Mouse (Mus musculus) midbrain, embryonic 12.5 days (tissue): Measurements from ENCODE around the gene Ap2m1. TPM values are rescaled to one million over a fixed set of nuclear protein-coding genes. Genes with fewer than 3 reads are reported as not detected.

Experiments
- ATAC-seq: fragments of 200-750 bp; cut with Nextera tagmentation; 2 replicates; pipeline ENCODE4 v1.8.0; 2017; ENCODE audit warnings: low read depth, moderate TSS enrichment, moderate library complexity; ENCODE audit not compliant: low FRiP score
- H3K27ac ChIP-seq: fragments of 300-500 bp; sonication (generic); replicated peaks from 2 replicates; pipeline ENCODE4 v1.5.1; 2016; ENCODE audit warnings: mild to moderate bottlenecking
- H3K27me3 ChIP-seq: fragments of 300-500 bp; sonication (generic); 2 replicates; pipeline ENCODE4 v1.6.1; 2016; ENCODE audit warnings: mild to moderate bottlenecking
- H3K36me3 ChIP-seq: fragments of 300-500 bp; sonication (generic); 2 replicates; pipeline ENCODE4 v1.6.1; 2016
- H3K4me1 ChIP-seq: fragments of 300-500 bp; sonication (generic); 2 replicates; pipeline ENCODE4 v1.6.1; 2016
- H3K4me2 ChIP-seq: fragments of 300-500 bp; sonication (generic); replicated peaks from 2 replicates; pipeline ENCODE4 v1.6.1; 2016; ENCODE audit warnings: mild to moderate bottlenecking, moderate library complexity
- H3K4me3 ChIP-seq: fragments of 300-500 bp; sonication (generic); 2 replicates; pipeline ENCODE4 v1.5.1; 2016; ENCODE audit warnings: mild to moderate bottlenecking
- H3K9ac ChIP-seq: fragments of 300-500 bp; sonication (generic); replicated peaks from 2 replicates; pipeline ENCODE4 v1.6.1; 2016; ENCODE audit warnings: mild to moderate bottlenecking, moderate library complexity
- H3K9me3 ChIP-seq: fragments of 300-500 bp; sonication (generic); 2 replicates; pipeline ENCODE4 v1.6.1; 2016; ENCODE audit warnings: mild to moderate bottlenecking
- WGBS: fragments of 180-500 bp; shearing (Covaris S2); methylation state at CpG from one replicate; pipeline ENCODE4 v1.1.7; 2016; 5-methylcytosine and 5-hydroxymethylcytosine counted together
- polyA plus RNA-seq: library from polyadenylated mRNA; unstranded; fragments of >200 nt; fragmentation: Nextera tagmentation; extraction: Ambion mirVana; gene quantifications from 2 replicates; pipeline ENCODE4 v1.2.1, GENCODE M21; 2016

Gene Ap2m1
- polyA plus RNA-seq, 1 experiment from 2014 or later = 914 TPM

DNA sequence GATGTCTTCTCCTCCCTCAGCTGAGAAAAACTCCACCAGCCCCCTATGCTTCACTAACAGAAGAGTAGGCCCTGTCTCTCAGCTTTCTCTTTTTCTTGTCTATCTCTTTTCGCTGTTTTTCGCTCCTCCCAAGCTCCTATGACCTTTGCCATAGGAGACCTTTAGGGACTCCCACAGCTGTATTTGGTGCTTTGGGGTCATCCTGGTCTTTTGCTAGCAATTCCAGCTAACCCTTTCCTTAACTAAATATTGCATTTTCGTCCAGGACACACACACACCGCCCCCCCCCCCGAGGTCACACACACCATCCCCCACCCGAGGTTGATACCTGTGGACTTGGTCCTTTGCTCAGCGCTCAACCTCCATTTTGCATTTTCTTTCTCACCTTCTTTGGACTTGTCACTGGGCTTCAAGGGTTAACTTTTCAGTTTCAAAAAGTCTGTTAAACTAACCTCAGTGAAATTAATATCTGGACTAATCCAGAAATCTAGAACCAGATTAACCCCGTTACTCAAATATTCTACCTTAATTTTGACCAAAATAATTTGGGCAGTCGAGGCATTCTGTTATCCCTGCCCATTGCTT is 895 bp downstream of the Ap2m1 start:
- Histone ChIP-seq H3K4me3 (peak overlapping the region; percentile 92), H3K9ac (peak overlapping the region; percentile 97), H3K4me2 (peak overlapping the region; percentile 89), H3K27me3 (no peaks in the 10 kb centered on the region), H3K27ac (no peak overlapping the region), H3K9me3 (no peaks in the 10 kb centered on the region), H3K36me3 (peaks cover 59% of the 10 kb centered on the region), H3K4me1 (peaks cover 25% of the 10 kb centered on the region)
- no peak for ATAC-seq
- 38% methylated on average over 9 of the region's 9 CpGs for WGBS

- no peak for ATAC-seq
- Histone ChIP-seq H3K36me3 (peaks cover 59% of the 10 kb centered on the region), H3K4me1 (peaks cover 25% of the 10 kb centered on the region), H3K9ac (peak overlapping the region; percentile 97), H3K4me3 (peak overlapping the region; percentile 92), H3K4me2 (peak overlapping the region; percentile 89), H3K9me3 (no peaks in the 10 kb centered on the region), H3K27ac (peak overlapping the region; percentile 22), H3K27me3 (no peaks in the 10 kb centered on the region)
- WGBS = 5% methylated on average over 5 of the region's 5 CpGs
These were observed 1.8 kb downstream of the Ap2m1 start for GRCm38 (mm10) chr16:20537071-20537471.

GRCm38 (mm10) chr16:20537601-20538320 is 2.5 kb downstream of the Ap2m1 start:
- ATAC-seq = no peak
- Histone ChIP-seq H3K27me3 (no peaks in the 10 kb centered on the region), H3K9me3 (no peaks in the 10 kb centered on the region), H3K4me3 (peak overlapping the region; percentile 92), H3K4me1 (peaks cover 25% of the 10 kb centered on the region), H3K4me2 (peak overlapping the region; percentile 89), H3K36me3 (peaks cover 59% of the 10 kb centered on the region), H3K9ac (peak overlapping the region; percentile 97), H3K27ac (peak overlapping the region; percentile 22)
- 22% methylated on average over 6 of the region's 6 CpGs for WGBS

- peaks cover 65% of the 10 kb centered on the region for H3K36me3 ChIP-seq
- WGBS = 74% methylated on average over 3 of the region's 3 CpGs
These were observed 4.4 kb downstream of the Ap2m1 start for GRCm38 (mm10) chr16:20539649-20540048.

DNA sequence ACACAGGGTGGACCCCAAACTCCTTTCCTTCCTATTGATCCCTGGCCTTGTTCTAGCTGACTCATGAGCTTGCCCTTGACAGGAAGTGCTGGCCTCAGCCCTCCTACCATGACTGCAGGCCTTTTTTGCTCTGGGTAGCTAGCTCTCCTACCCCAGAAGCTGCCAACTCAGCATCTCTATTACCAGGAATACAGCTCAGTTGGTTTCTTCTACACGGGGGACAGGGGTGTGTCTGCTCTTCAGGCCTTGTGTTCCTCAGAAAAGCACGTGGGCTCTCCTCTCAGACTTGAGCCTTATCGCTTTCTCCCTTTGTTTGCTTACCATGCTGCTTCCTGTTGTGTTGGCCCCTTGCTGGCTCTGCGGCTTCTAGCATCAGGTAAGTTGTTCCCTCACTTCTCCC is 5.2 kb downstream of the Ap2m1 start:
- Histone ChIP-seq H3K4me1 (peaks cover 25% of the 10 kb centered on the region), H3K9me3 (no peaks in the 10 kb centered on the region), H3K27ac (no peak overlapping the region), H3K4me3 (no peak overlapping the region), H3K27me3 (no peaks in the 10 kb centered on the region), H3K36me3 (peaks cover 72% of the 10 kb centered on the region), H3K4me2 (no peak overlapping the region), H3K9ac (no peak overlapping the region)
- no peak for ATAC-seq
- 88% methylated on average over 4 of the region's 4 CpGs for whole genome bisulfite sequencing

More at GRCm38 (mm10) chr16:20539649-20540048, 4.4 kb downstream of the Ap2m1 start:
- Histone ChIP-seq H3K9ac (no peak overlapping the region), H3K9me3 (no peaks in the 10 kb centered on the region), H3K27me3 (no peaks in the 10 kb centered on the region), H3K4me1 (peaks cover 25% of the 10 kb centered on the region), H3K27ac (no peak overlapping the region), H3K4me3 (no peak overlapping the region), H3K4me2 (no peak overlapping the region)
- no peak for ATAC-seq

GRCm38 (mm10) chr16:20545696-20546095 is 10.4 kb downstream of the Ap2m1 start:
- no peak overlapping the region for H3K4me3 ChIP-seq
- no peak overlapping the region for H3K27ac ChIP-seq
- no peaks in the 10 kb centered on the region for H3K9me3 ChIP-seq
- no peak for ATAC-seq
- H3K4me1 ChIP-seq = peaks cover 18% of the 10 kb centered on the region
- WGBS = 91% methylated on average over 10 of the region's 10 CpGs
- H3K4me2 ChIP-seq = no peak overlapping the region
- H3K9ac ChIP-seq = no peak overlapping the region
- H3K27me3 ChIP-seq = no peaks in the 10 kb centered on the region
- H3K36me3 ChIP-seq = peaks cover 57% of the 10 kb centered on the region

DNA sequence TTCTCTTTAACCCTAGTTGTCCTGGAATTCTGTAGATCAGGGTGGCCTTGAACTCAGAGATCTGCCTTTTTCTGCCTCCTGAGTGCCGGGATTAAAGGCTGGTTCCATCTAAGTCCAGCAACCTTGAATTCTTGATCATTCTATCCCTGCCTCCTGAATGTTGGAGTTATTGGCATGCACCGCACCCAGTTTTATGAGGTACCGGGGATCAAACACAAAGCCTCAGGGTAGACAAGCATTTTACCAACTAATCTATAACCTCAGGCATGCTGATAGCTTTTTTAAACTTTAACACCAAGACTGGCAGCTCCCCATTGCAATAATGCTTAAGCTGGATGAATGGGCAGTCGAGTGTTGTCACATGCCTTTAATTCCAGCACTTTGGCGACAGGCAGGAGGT is 12.1 kb downstream of the Ap2m1 start:
- peak overlapping the region; percentile 92 for H3K4me2 ChIP-seq
- H3K27ac ChIP-seq = no peak overlapping the region
- WGBS = 54% methylated on average over 5 of the region's 5 CpGs
- no peak for ATAC-seq
- no peaks in the 10 kb centered on the region for H3K27me3 ChIP-seq
- peaks cover 18% of the 10 kb centered on the region for H3K4me1 ChIP-seq
- H3K9ac ChIP-seq = 0 out of 2 replicates have a peak overlapping the region, but pooled peaks have one; percentile 69
- H3K36me3 ChIP-seq = peaks cover 56% of the 10 kb centered on the region
- H3K9me3 ChIP-seq = no peaks in the 10 kb centered on the region
- H3K4me3 ChIP-seq = peak overlapping the region; percentile 77; the same call in 1 of the 2 replicates

DNA sequence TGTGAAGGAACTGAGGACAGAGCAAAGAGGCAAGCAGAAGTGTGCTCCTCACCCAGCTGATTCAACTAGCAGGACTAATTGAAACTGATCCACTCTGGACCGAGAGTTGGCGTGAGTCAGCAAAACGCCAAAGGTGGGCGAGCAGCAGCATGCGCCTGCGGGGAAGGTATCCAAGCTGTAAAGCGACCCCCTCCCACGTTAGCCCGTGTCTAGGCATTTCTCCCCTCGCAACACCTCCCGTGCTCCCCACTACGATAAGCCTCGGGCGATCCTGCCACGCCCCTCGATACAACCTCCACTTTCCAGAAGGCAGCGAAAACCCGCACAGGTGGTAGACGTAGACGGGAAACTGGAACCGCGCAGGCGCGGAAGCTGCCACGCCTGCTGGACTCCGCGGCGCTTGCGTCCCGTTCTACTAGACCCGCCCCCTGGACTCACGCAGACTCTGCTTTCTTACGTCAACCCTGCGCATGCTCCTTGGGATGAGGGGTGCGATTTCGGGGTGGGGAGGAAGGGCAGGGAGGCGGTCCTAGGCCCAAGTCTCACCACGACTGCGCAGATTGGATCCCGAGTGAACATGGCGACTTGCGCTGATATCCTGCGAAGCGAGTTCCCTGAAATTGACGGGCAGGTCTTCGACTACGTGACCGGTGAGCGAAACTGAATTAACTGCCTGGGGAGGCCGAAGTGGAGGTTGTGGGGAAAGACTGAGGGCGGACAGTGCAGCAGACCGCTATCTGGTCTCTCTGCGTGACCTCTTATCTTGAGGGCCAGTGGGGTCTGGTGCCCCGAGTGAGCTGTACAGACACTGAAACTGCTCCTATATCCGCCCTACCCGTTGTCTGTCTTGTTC is 13.0 kb downstream of the Ap2m1 start, which contains the start of gene Abcf3:
Abcf3 (plus strand) TSS at position 482 of the 853 bp plus-strand sequence.
- H3K4me1 ChIP-seq = peaks cover 18% of the 10 kb centered on the region
- peak; percentile 98 for ATAC-seq
- peak within 1 kb of the TSS; percentile 77 for H3K4me3 ChIP-seq
- WGBS = under 1% methylated on average over 56 of the region's 56 CpGs
- H3K27me3 ChIP-seq = no peaks in the 10 kb centered on the region
- no peaks in the 10 kb centered on the region for H3K9me3 ChIP-seq
- peak within 1 kb of the TSS; percentile 92 for H3K4me2 ChIP-seq
- peak within 1 kb of the TSS; percentile 60 for H3K27ac ChIP-seq
- peak within 1 kb of the TSS; percentile 88 for H3K9ac ChIP-seq
- H3K36me3 ChIP-seq = peaks cover 52% of the 10 kb centered on the region

- Histone ChIP-seq H3K4me2 (peak overlapping the region; percentile 92), H3K9me3 (no peaks in the 10 kb centered on the region), H3K27ac (no peak overlapping the region; the same call in 1 of the 2 replicates), H3K4me1 (peaks cover 18% of the 10 kb centered on the region), H3K9ac (peak overlapping the region; percentile 88), H3K27me3 (no peaks in the 10 kb centered on the region), H3K4me3 (peak overlapping the region; percentile 77), H3K36me3 (peaks cover 53% of the 10 kb centered on the region)
- WGBS = 54% methylated on average over 9 of the region's 9 CpGs
- no peak for ATAC-seq
These were observed 13.9 kb downstream of the Ap2m1 start for GRCm38 (mm10) chr16:20549161-20549560.

DNA sequence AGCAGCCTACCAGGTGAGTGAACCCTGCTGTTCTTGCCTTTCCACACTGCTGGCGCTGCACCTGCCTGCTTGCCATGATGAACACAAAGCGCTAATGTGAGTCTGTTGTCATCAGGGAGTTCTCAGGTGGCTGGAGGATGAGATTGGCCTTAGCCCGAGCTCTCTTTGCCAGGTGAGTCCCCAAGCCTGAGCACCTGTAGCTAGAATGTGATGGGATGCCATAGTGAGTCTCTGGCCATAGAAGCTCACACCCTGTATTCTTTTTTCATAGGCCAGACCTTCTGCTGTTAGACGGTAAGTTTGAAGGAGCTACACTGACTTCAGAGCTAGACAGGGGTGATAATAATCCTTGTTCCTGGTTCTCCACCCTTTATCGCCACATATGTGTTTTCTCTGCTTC is 16.4 kb downstream of the Ap2m1 start:
- no peak overlapping the region for H3K4me3 ChIP-seq
- H3K27me3 ChIP-seq = no peaks in the 10 kb centered on the region
- H3K4me1 ChIP-seq = peaks cover 18% of the 10 kb centered on the region
- H3K9me3 ChIP-seq = no peaks in the 10 kb centered on the region
- WGBS = 95% methylated on average over 5 of the region's 5 CpGs
- H3K27ac ChIP-seq = no peak overlapping the region
- no peak overlapping the region for H3K4me2 ChIP-seq
- peaks cover 45% of the 10 kb centered on the region for H3K36me3 ChIP-seq
- ATAC-seq = no peak
- H3K9ac ChIP-seq = no peak overlapping the region

- WGBS = 85% methylated on average over 1 of the region's 1 CpGs
- no peak overlapping the region for H3K4me2 ChIP-seq
- H3K9ac ChIP-seq = no peak overlapping the region
- H3K27me3 ChIP-seq = no peaks in the 10 kb centered on the region
- H3K9me3 ChIP-seq = no peaks in the 10 kb centered on the region
- no peak overlapping the region for H3K4me3 ChIP-seq
- no peak for ATAC-seq
- H3K27ac ChIP-seq = no peak overlapping the region
- peaks cover 51% of the 10 kb centered on the region for H3K36me3 ChIP-seq
- peaks cover 16% of the 10 kb centered on the region for H3K4me1 ChIP-seq
These were observed 17.3 kb downstream of the Ap2m1 start for GRCm38 (mm10) chr16:20552594-20552993.

- H3K36me3 ChIP-seq = peaks cover 75% of the 10 kb centered on the region
- no peak overlapping the region for H3K9ac ChIP-seq
- no peak overlapping the region for H3K4me2 ChIP-seq
- no peaks in the 10 kb centered on the region for H3K4me1 ChIP-seq
- no peak overlapping the region for H3K27ac ChIP-seq
- 92% methylated on average over 6 of the region's 6 CpGs for WGBS
- no peak for ATAC-seq
- no peaks in the 10 kb centered on the region for H3K9me3 ChIP-seq
- no peaks in the 10 kb centered on the region for H3K27me3 ChIP-seq
- no peak overlapping the region for H3K4me3 ChIP-seq
These were observed 19.7 kb downstream of the Ap2m1 start for GRCm38 (mm10) chr16:20555000-20555399.
